Mouse (Mus musculus): ENCODE measurements at regions not wholly inside any gene's neighbourhood (a gene's known extent, or its start where the extent isn't known, plus 50 kb on each side); places are given as distances from the start of the nearest gene placed in this dataset.

DNA sequence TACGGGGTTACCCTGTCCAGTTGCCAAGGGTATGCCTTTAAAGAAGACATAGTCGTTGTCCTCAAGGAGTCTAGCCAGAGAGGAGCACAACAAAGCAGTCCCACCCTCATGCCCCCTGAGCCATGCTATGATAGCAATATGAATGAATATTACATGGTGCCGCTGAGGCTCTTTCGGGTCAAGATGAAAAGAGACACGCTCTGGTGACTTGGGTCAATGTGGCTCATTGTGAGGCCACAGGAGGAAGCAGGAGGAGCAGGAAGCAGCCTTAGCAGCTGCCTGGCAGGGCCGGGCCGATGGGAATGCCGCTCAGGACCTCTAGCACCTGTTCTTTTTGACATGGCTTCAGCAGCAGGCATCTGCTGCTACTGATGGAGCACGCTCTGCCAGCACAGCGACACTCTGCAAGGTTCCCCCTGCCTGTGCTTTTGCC, 89.0 kb upstream of the Klf3 start:
- Histone ChIP-seq H3K27ac (ENCODE audit: insufficient read depth, low read length) (peak overlapping the region; percentile 21; the same call in 1 of the 2 replicates), H3K36me3 (ENCODE audit: control insufficient read depth, insufficient read depth, low read length, poor library complexity, severe bottlenecking) (no peaks in the 10 kb centered on the region), H3K4me1 (ENCODE audit: control insufficient read depth, insufficient read depth, low read length) (no peaks in the 10 kb centered on the region), H3K27me3 (ENCODE audit: control insufficient read depth, insufficient read depth, low read length, poor library complexity, severe bottlenecking) (no peaks in the 10 kb centered on the region), H3K4me3 (ENCODE audit: low read depth, low read length) (peak overlapping the region; percentile 14; the same call in 1 of the 2 replicates), H3K9me3 (replicated peaks; ENCODE audit: control insufficient read depth, insufficient read depth, low read length, poor library complexity, severe bottlenecking) (no peaks in the 10 kb centered on the region), H3K9ac (ENCODE audit: low read depth, poor library complexity, severe bottlenecking) (0 out of 2 replicates have a peak overlapping the region, but pooled peaks have one; percentile 1)
- no peak for TF ChIP-seq EP300 (IDR thresholded peaks at IDR 0.05; ENCODE audit: insufficient read depth, low read depth, low read length)
- no peak for TF ChIP-seq POLR2A (IDR thresholded peaks at IDR 0.05; ENCODE audit: insufficient read depth, low read length)
- no peak for TF ChIP-seq CTCF (IDR thresholded peaks at IDR 0.05; ENCODE audit: low read depth, low read length)

DNA sequence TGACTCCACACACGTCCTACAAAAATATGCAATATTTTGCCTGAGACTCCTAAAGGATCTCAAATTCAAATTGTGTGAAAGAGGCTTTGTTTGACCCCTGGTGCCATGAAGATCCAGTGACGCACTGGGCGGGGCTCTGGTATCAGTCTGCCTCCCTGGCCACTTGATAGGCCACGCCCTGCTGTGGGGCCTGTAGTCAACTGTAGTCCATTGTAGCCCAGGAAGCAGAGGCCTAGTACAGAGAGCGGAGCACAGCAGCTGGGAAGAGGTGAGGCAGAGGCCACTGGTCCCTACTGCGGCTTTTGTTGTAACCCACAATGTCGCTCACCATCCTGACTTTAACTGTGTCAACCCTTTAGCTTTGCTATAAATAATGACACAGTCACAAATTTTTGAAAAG, 88.5 kb upstream of the Klf3 start:
- no peaks in the 10 kb centered on the region for H3K9me3 ChIP-seq (replicated peaks; ENCODE audit: control insufficient read depth, insufficient read depth, low read length, poor library complexity, severe bottlenecking)
- H3K4me1 ChIP-seq (ENCODE audit: control insufficient read depth, insufficient read depth, low read length), result no peaks in the 10 kb centered on the region
- H3K36me3 ChIP-seq (ENCODE audit: control insufficient read depth, insufficient read depth, low read length, poor library complexity, severe bottlenecking), result no peaks in the 10 kb centered on the region
- H3K4me3 ChIP-seq (ENCODE audit: low read depth, low read length), result no peak overlapping the region
- TF ChIP-seq POLR2A (IDR thresholded peaks at IDR 0.05; ENCODE audit: insufficient read depth, low read length), result no peak
- no peak for TF ChIP-seq CTCF (IDR thresholded peaks at IDR 0.05; ENCODE audit: low read depth, low read length)
- peak; percentile 67; the same call in 1 of the 2 replicates for TF ChIP-seq EP300 (IDR thresholded peaks at IDR 0.05; ENCODE audit: insufficient read depth, low read depth, low read length)
- peak overlapping the region; percentile 74 for H3K27ac ChIP-seq (ENCODE audit: insufficient read depth, low read length)
- H3K27me3 ChIP-seq (ENCODE audit: control insufficient read depth, insufficient read depth, low read length, poor library complexity, severe bottlenecking), result no peaks in the 10 kb centered on the region
- 0 out of 2 replicates have a peak overlapping the region, but pooled peaks have one; percentile 1 for H3K9ac ChIP-seq (ENCODE audit: low read depth, poor library complexity, severe bottlenecking)

DNA sequence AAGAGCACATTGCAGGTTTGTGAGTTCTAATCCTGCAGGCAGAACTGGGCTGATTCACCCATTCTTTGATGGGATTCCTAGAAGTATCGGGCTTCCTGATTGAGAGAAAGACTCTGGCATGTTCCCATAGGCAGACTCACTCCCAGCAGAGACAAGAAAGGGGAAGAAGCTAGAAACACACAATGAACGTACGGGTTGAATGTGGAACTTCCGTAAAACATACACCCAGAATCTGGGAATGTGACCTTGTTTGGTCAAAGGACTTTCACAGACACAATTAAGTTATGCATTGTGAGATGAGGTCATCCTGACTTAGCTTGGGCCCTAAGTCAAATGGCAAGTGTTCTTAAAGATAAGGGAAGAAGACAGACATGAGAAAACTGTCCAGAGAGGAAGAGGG, 86.6 kb upstream of the Klf3 start:
- H3K9ac ChIP-seq (ENCODE audit: low read depth, poor library complexity, severe bottlenecking), result no peak overlapping the region
- no peaks in the 10 kb centered on the region; the same call in 1 of the 2 replicates for H3K9me3 ChIP-seq (replicated peaks; ENCODE audit: control insufficient read depth, insufficient read depth, low read length, poor library complexity, severe bottlenecking)
- no peak overlapping the region; the same call in 1 of the 2 replicates for H3K27ac ChIP-seq (ENCODE audit: insufficient read depth, low read length)
- no peaks in the 10 kb centered on the region for H3K27me3 ChIP-seq (ENCODE audit: control insufficient read depth, insufficient read depth, low read length, poor library complexity, severe bottlenecking)
- no peaks in the 10 kb centered on the region for H3K4me1 ChIP-seq (ENCODE audit: control insufficient read depth, insufficient read depth, low read length)
- TF ChIP-seq CTCF (IDR thresholded peaks at IDR 0.05; ENCODE audit: low read depth, low read length) (no peak), POLR2A (IDR thresholded peaks at IDR 0.05; ENCODE audit: insufficient read depth, low read length) (no peak), EP300 (IDR thresholded peaks at IDR 0.05; ENCODE audit: insufficient read depth, low read depth, low read length) (no peak)
- H3K36me3 ChIP-seq (ENCODE audit: control insufficient read depth, insufficient read depth, low read length, poor library complexity, severe bottlenecking), result no peaks in the 10 kb centered on the region
- no peak overlapping the region for H3K4me3 ChIP-seq (ENCODE audit: low read depth, low read length)

DNA sequence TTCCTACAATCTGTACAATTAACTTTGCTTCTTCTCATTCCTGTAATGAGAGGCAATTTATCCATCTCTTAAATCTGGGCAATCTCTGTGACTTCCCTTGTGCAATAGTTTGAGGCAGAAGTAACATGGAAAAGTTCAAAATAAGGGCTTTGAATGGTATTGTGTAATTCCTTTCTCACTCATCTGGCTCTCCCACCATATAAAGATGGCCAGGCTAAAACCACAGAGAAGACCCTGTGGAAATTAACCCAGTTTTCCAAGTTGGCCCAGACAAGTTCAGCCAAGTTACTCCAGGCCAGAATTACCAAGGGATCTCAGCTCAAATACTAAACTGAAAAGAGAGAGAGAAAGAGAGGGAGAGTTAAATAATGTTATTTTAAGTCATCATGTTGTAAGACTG, 81.0 kb upstream of the Klf3 start:
- Histone ChIP-seq H3K27me3 (ENCODE audit: control insufficient read depth, insufficient read depth, low read length, poor library complexity, severe bottlenecking) (no peaks in the 10 kb centered on the region), H3K9ac (ENCODE audit: low read depth, poor library complexity, severe bottlenecking) (no peak overlapping the region), H3K36me3 (ENCODE audit: control insufficient read depth, insufficient read depth, low read length, poor library complexity, severe bottlenecking) (no peaks in the 10 kb centered on the region), H3K27ac (ENCODE audit: insufficient read depth, low read length) (no peak overlapping the region), H3K4me1 (ENCODE audit: control insufficient read depth, insufficient read depth, low read length) (peaks cover 2% of the 10 kb centered on the region), H3K9me3 (replicated peaks; ENCODE audit: control insufficient read depth, insufficient read depth, low read length, poor library complexity, severe bottlenecking) (peaks cover 23% of the 10 kb centered on the region), H3K4me3 (ENCODE audit: low read depth, low read length) (no peak overlapping the region)
- TF ChIP-seq EP300 (IDR thresholded peaks at IDR 0.05; ENCODE audit: insufficient read depth, low read depth, low read length) (no peak), CTCF (IDR thresholded peaks at IDR 0.05; ENCODE audit: low read depth, low read length) (no peak), POLR2A (IDR thresholded peaks at IDR 0.05; ENCODE audit: insufficient read depth, low read length) (no peak)

DNA sequence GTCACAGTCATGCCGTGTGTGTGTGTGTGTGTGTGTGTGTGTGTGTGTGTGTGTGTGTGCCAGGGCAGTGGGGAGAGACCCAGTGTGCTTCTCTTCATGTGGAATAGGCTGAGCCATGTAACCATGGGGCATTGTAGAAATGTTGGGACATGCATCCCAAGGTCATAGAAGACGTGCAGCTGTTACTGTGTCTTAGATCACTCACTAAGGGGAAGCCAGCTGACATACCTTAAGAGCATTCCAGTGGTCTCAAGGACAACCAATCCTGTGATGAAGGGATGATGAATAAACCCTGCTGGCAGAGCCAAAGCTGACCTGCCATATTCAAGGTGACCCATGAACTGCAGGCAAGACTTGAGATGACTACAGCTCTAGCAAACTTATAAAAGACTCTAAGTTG, 75.3 kb upstream of the Klf3 start:
- Histone ChIP-seq H3K4me3 (ENCODE audit: low read depth, low read length) (no peak overlapping the region), H3K27ac (ENCODE audit: insufficient read depth, low read length) (0 out of 2 replicates have a peak overlapping the region, but pooled peaks have one; percentile 25), H3K36me3 (ENCODE audit: control insufficient read depth, insufficient read depth, low read length, poor library complexity, severe bottlenecking) (no peaks in the 10 kb centered on the region), H3K27me3 (ENCODE audit: control insufficient read depth, insufficient read depth, low read length, poor library complexity, severe bottlenecking) (no peaks in the 10 kb centered on the region), H3K9ac (ENCODE audit: low read depth, poor library complexity, severe bottlenecking) (no peak overlapping the region), H3K4me1 (ENCODE audit: control insufficient read depth, insufficient read depth, low read length) (peaks cover 4% of the 10 kb centered on the region), H3K9me3 (replicated peaks; ENCODE audit: control insufficient read depth, insufficient read depth, low read length, poor library complexity, severe bottlenecking) (peaks cover 23% of the 10 kb centered on the region)
- TF ChIP-seq EP300 (IDR thresholded peaks at IDR 0.05; ENCODE audit: insufficient read depth, low read depth, low read length) (no peak), POLR2A (IDR thresholded peaks at IDR 0.05; ENCODE audit: insufficient read depth, low read length) (no peak), CTCF (IDR thresholded peaks at IDR 0.05; ENCODE audit: low read depth, low read length) (no peak)

DNA sequence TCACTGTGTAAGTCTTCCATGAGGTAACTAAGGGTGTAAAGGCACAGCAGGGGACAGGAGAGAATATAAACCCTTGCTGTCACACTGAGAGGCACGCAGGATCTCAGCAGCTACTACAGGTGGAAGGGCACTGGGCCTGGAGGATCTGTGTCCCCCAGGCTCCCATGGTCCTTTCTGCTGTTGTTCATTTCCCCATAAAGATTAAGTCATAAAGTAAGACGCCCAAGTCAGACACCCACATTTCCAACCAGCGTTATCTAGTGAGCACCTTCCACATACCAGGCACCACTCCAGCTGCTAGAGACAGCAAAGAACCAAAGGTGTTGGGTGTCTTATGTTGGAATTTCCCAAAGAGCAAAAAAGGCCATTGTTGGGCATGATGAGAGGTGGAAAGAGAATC, 70.8 kb upstream of the Klf3 start:
- Histone ChIP-seq H3K4me1 (ENCODE audit: control insufficient read depth, insufficient read depth, low read length) (peaks cover 2% of the 10 kb centered on the region), H3K9me3 (replicated peaks; ENCODE audit: control insufficient read depth, insufficient read depth, low read length, poor library complexity, severe bottlenecking) (no peaks in the 10 kb centered on the region), H3K27me3 (ENCODE audit: control insufficient read depth, insufficient read depth, low read length, poor library complexity, severe bottlenecking) (no peaks in the 10 kb centered on the region), H3K9ac (ENCODE audit: low read depth, poor library complexity, severe bottlenecking) (no peak overlapping the region), H3K4me3 (ENCODE audit: low read depth, low read length) (no peak overlapping the region), H3K27ac (ENCODE audit: insufficient read depth, low read length) (no peak overlapping the region), H3K36me3 (ENCODE audit: control insufficient read depth, insufficient read depth, low read length, poor library complexity, severe bottlenecking) (no peaks in the 10 kb centered on the region)
- no peak for TF ChIP-seq EP300 (IDR thresholded peaks at IDR 0.05; ENCODE audit: insufficient read depth, low read depth, low read length)
- TF ChIP-seq POLR2A (IDR thresholded peaks at IDR 0.05; ENCODE audit: insufficient read depth, low read length), result no peak
- no peak for TF ChIP-seq CTCF (IDR thresholded peaks at IDR 0.05; ENCODE audit: low read depth, low read length)

Measured in ES-Bruce4 (cell line).